Mouse (Mus musculus) limb, embryonic 14.5 days (tissue): Measurements from ENCODE around the gene Tas2r135. TPM values are rescaled to one million over a fixed set of nuclear protein-coding genes. Genes with fewer than 3 reads are reported as not detected.

ENCODE experiments used
- ATAC-seq: fragments of 200-750 bp; cut with Nextera tagmentation; 2 replicates; pipeline ENCODE4 v1.8.0; 2017; ENCODE audit warnings: low read depth, moderate number of reproducible peaks, moderate TSS enrichment; ENCODE audit not compliant: low FRiP score
- DNase-seq: peaks from one replicate; pipeline ENCODE4 v3.0.0-alpha.2; 2015; ENCODE audit warnings: low spot score
- H3K27ac ChIP-seq: fragments of 300-500 bp; sonication (generic); replicated peaks from 2 replicates; pipeline ENCODE4 v1.5.1; 2014; ENCODE audit warnings: low read depth, mild to moderate bottlenecking, low read length, moderate library complexity, mixed read lengths
- H3K27me3 ChIP-seq: fragments of 300-500 bp; sonication (generic); 2 replicates; pipeline ENCODE4 v1.6.1; 2014; ENCODE audit warnings: low read length, mixed read lengths; ENCODE audit not compliant: control insufficient read depth, insufficient read depth
- H3K36me3 ChIP-seq: fragments of 300-500 bp; sonication (generic); 2 replicates; pipeline ENCODE4 v1.6.1; 2014; ENCODE audit warnings: mild to moderate bottlenecking, low read length, moderate library complexity, mixed read lengths; ENCODE audit not compliant: control insufficient read depth, insufficient read depth
- H3K4me1 ChIP-seq: fragments of 300-500 bp; sonication (generic); 2 replicates; pipeline ENCODE4 v1.6.1; 2014; ENCODE audit warnings: antibody characterized with exemption, low read length, mixed read lengths; ENCODE audit not compliant: control insufficient read depth, insufficient read depth
- H3K4me2 ChIP-seq: fragments of 300-500 bp; sonication (generic); replicated peaks from 2 replicates; pipeline ENCODE4 v1.6.1; 2014; ENCODE audit warnings: low read depth, mild to moderate bottlenecking, low read length, moderate library complexity; ENCODE audit not compliant: severe bottlenecking
- H3K4me3 ChIP-seq: fragments of 300-500 bp; sonication (generic); replicated peaks from 2 replicates; pipeline ENCODE4 v1.5.1; 2014; ENCODE audit warnings: low read length
- H3K9ac ChIP-seq: fragments of 300-500 bp; sonication (generic); 2 replicates; pipeline ENCODE4 v1.6.1; 2014; ENCODE audit warnings: mild to moderate bottlenecking, low read depth, low read length, moderate library complexity; ENCODE audit not compliant: severe bottlenecking
- H3K9me3 ChIP-seq: fragments of 300-500 bp; sonication (generic); 2 replicates; pipeline ENCODE4 v1.6.1; 2016; ENCODE audit warnings: low read length; ENCODE audit not compliant: control insufficient read depth
- POLR2A ChIP-seq: fragments of 200-500 bp; IDR thresholded peaks from 2 replicates; pipeline ENCODE4 v1.8.0; 2012; ENCODE audit warnings: inconsistent platforms, mild to moderate bottlenecking, moderate library complexity, borderline replicate concordance; ENCODE audit not compliant: insufficient read depth, insufficient read length; ENCODE audit errors: extremely low read depth
- WGBS: fragments of 180-500 bp; shearing (Covaris S2); extraction: QIAGEN DNeasy Blood & Tissue Kit; methylation state at CpG from one replicate; pipeline ENCODE4 v1.1.7; 2014; 5-methylcytosine and 5-hydroxymethylcytosine counted together
- polyA plus RNA-seq, 2 experiments: library from polyadenylated mRNA; depleted of rRNA in 1 of 2; stranded (reverse) in 1 of 2; unstranded in 1 of 2; fragments of >200 nt; fragmentation: Nextera tagmentation in 1 of 2; extraction: Ambion mirVana in 1 of 2; gene quantifications; 2 replicates each; pipeline versions ENCODE4 v1.2.1 to v1.2.3; 2012 to 2014

Gene Tas2r135
- polyA plus RNA-seq, 2 experiments = 0.11 TPM; not detected in 1

GRCm38 (mm10) chr6:42359364-42360147 lies 45.7 kb upstream of the Tas2r135 start:
- no peak overlapping the region for H3K27ac ChIP-seq
- H3K36me3 ChIP-seq = peaks cover 66% of the 10 kb centered on the region
- H3K4me2 ChIP-seq = no peak overlapping the region
- no peak overlapping the region for H3K9ac ChIP-seq
- TF ChIP-seq POLR2A = no peak
- DNase-seq (peak; percentile 30), ATAC-seq (no peak)
- 78% methylated on average over 9 of the region's 9 CpGs for WGBS
- H3K4me3 ChIP-seq = no peak overlapping the region
- H3K9me3 ChIP-seq = no peaks in the 10 kb centered on the region
- H3K4me1 ChIP-seq = peaks cover under 1% of the 10 kb centered on the region; the same call in 1 of the 2 replicates
- no peaks in the 10 kb centered on the region for H3K27me3 ChIP-seq

GRCm38 (mm10) chr6:42360231-42360840 lies 44.9 kb upstream of the Tas2r135 start:
- H3K4me1 ChIP-seq = no peaks in the 10 kb centered on the region
- no peak for DNase-seq
- H3K9ac ChIP-seq = no peak overlapping the region
- no peak for ATAC-seq
- H3K4me3 ChIP-seq = no peak overlapping the region
- TF ChIP-seq POLR2A = no peak
- no peaks in the 10 kb centered on the region for H3K9me3 ChIP-seq
- WGBS = 82% methylated on average over 6 of the region's 6 CpGs
- no peaks in the 10 kb centered on the region for H3K27me3 ChIP-seq
- H3K36me3 ChIP-seq = peaks cover 59% of the 10 kb centered on the region
- H3K4me2 ChIP-seq = no peak overlapping the region
- no peak overlapping the region for H3K27ac ChIP-seq

- Histone ChIP-seq H3K36me3 (peaks cover 50% of the 10 kb centered on the region), H3K9ac (no peak overlapping the region), H3K27ac (no peak overlapping the region), H3K4me1 (no peaks in the 10 kb centered on the region), H3K4me2 (no peak overlapping the region), H3K27me3 (no peaks in the 10 kb centered on the region), H3K9me3 (no peaks in the 10 kb centered on the region), H3K4me3 (no peak overlapping the region)
- TF ChIP-seq POLR2A = no peak
- no peak for ATAC-seq
- 92% methylated on average over 13 of the region's 13 CpGs for WGBS
- no peak for DNase-seq
These were observed 44.0 kb upstream of the Tas2r135 start for GRCm38 (mm10) chr6:42361041-42361895.

GRCm38 (mm10) chr6:42362074-42362473 lies 43.2 kb upstream of the Tas2r135 start:
- Histone ChIP-seq H3K9me3 (no peaks in the 10 kb centered on the region), H3K27ac (no peak overlapping the region), H3K4me2 (no peak overlapping the region), H3K9ac (no peak overlapping the region), H3K36me3 (peaks cover 42% of the 10 kb centered on the region), H3K27me3 (no peaks in the 10 kb centered on the region), H3K4me1 (no peaks in the 10 kb centered on the region), H3K4me3 (no peak overlapping the region)
- WGBS = 73% methylated on average over 1 of the region's 1 CpGs
- DNase-seq (no peak), ATAC-seq (no peak)
- TF ChIP-seq POLR2A = no peak

- no peak for TF ChIP-seq POLR2A
- H3K4me3 ChIP-seq = no peak overlapping the region
- H3K36me3 ChIP-seq = peaks cover 38% of the 10 kb centered on the region
- H3K4me2 ChIP-seq = no peak overlapping the region
- WGBS = 53% methylated on average over 1 of the region's 1 CpGs
- no peaks in the 10 kb centered on the region for H3K4me1 ChIP-seq
- H3K9ac ChIP-seq = no peak overlapping the region
- no peaks in the 10 kb centered on the region for H3K9me3 ChIP-seq
- no peak overlapping the region for H3K27ac ChIP-seq
- ATAC-seq = no peak
- H3K27me3 ChIP-seq = no peaks in the 10 kb centered on the region
- no peak for DNase-seq
These were observed 42.7 kb upstream of the Tas2r135 start for GRCm38 (mm10) chr6:42362497-42362896.
